Mouse (Mus musculus) layer of hippocampus, postnatal 14 days (tissue): Measurements from ENCODE around the gene Ssc5d. TPM values are rescaled to one million over a fixed set of nuclear protein-coding genes. Genes with fewer than 3 reads are reported as not detected.

Source experiments
- DNase-seq, 2 experiments: peaks; one replicate each; pipeline ENCODE4 v3.0.0; 2021 to 2022; ENCODE audit warnings: low spot score in 2 of 2, mixed read lengths in 1 of 2
- total RNA-seq, 2 experiments: library from RNA; stranded (reverse); gene quantifications; 2 replicates each; pipeline ENCODE4 v1.2.3; 2021

Ssc5d gene
- total RNA-seq, 2 experiments from 2014 or later = 2.7 to 2.8 TPM

- DNase-seq = no peak
Measured at GRCm38 (mm10) chr7:4919096-4919495, 6.5 kb upstream of the Ssc5d start.

- DNase-seq = no peak
Measured at GRCm38 (mm10) chr7:4919971-4920370, 5.6 kb upstream of the Ssc5d start.

GRCm38 (mm10) chr7:4920496-4920895, 5.1 kb upstream of the Ssc5d start:
- no peak for DNase-seq

GRCm38 (mm10) chr7:4920976-4921823, 4.4 kb upstream of the Ssc5d start:
- DNase-seq = no peak

- DNase-seq = no peak
Measured at GRCm38 (mm10) chr7:4921824-4922482, 3.6 kb upstream of the Ssc5d start, which contains the start of gene Nat14. Gene Nat14, plus strand, starts transcription at chr7:4922028.

- peak; percentile 89 to 90 for DNase-seq
Measured at GRCm38 (mm10) chr7:4922508-4922907, 3.1 kb upstream of the Ssc5d start.

- DNase-seq = peak; percentile 81 to 90
Measured at GRCm38 (mm10) chr7:4922931-4923565, 2.5 kb upstream of the Ssc5d start.

- DNase-seq = peak; percentile 60 to 65
Measured at GRCm38 (mm10) chr7:4923586-4924364, 1.8 kb upstream of the Ssc5d start.

- no peak for DNase-seq
Measured at GRCm38 (mm10) chr7:4924483-4924882, 1.1 kb upstream of the Ssc5d start.

GRCm38 (mm10) chr7:4924891-4925301, 689 bp upstream of the Ssc5d start:
- peak in 1 of 2 experiments; percentile 59 for DNase-seq

- no peak for DNase-seq
Measured at GRCm38 (mm10) chr7:4926849-4927248, 1.3 kb downstream of the Ssc5d start.

- no peak for DNase-seq
Measured at GRCm38 (mm10) chr7:4927711-4928110, 2.1 kb downstream of the Ssc5d start.

GRCm38 (mm10) chr7:4928323-4928722, 2.7 kb downstream of the Ssc5d start:
- no peak for DNase-seq

GRCm38 (mm10) chr7:4933103-4933502, 7.5 kb downstream of the Ssc5d start:
- no peak for DNase-seq

- DNase-seq = no peak
Measured at GRCm38 (mm10) chr7:4934160-4934914, 8.8 kb downstream of the Ssc5d start.

GRCm38 (mm10) chr7:4936832-4937231, 11.2 kb downstream of the Ssc5d start:
- DNase-seq = no peak

GRCm38 (mm10) chr7:4937392-4937791, 11.8 kb downstream of the Ssc5d start:
- DNase-seq = no peak

- DNase-seq = peak in 1 of 2 experiments; percentile 51
Measured at GRCm38 (mm10) chr7:4938456-4938855, 12.9 kb downstream of the Ssc5d start.

GRCm38 (mm10) chr7:4940068-4940479, 14.5 kb downstream of the Ssc5d start:
- DNase-seq = peak; percentile 71 to 86

GRCm38 (mm10) chr7:4942673-4943072, 17.1 kb downstream of the Ssc5d start:
- DNase-seq = no peak
